Mouse (Mus musculus): ENCODE measurements at regions not wholly inside any gene's neighbourhood (a gene's known extent, or its start where the extent isn't known, plus 50 kb on each side); places are given as distances from the start of the nearest gene placed in this dataset.
A peak's percentile ranks its signal among the peaks of the same experiment; 100 is the strongest.

DNA sequence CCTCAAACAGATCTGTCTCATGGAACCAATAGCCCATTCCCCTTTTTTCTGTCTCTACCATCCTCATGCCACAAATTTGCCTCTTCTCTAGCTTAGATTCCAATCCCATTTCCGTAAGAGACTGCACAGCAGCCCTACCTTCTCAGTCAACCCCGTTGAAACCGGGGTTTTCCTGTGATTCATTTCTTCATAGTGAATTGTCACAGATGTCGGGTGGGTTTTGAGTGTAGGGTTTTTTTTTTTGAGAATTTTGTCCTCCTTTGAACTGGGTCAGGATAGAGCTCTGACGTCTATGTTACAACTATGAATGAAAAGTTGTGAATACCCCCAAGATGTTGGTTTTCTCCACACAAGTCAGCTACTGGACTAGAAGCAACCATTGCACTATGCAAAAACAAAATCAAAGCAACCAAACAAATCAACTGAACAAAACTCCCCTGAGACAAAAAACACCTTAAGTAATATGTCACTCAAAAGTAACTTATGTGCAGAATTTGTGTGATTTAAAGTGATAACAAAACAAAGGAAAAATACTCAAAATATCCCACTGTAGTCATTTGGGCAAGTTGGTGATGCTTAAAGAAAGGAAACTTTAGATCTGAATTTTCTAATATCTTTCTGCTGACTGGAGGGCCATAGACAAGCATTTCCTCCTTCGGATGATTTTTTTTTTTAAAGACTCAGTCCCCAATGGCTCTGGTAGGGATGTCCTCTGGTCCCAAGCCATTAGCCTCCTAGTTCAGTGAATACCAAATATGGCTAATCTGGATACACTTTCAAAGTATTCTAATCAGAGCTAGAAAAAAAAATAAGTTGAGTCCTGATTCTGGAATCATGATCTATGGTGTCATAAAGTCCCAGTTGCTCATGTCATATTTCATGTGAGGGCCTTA lies 120.7 kb upstream of the Tet2 start:
- ChIA-PET CTCF (interaction anchor here (1.2 to 1.6 kb wide), 2 partner anchors 13 to 27 kb away, joined by 3 read pairs; no protein-coding TSS in a partner anchor), POLR2A (no interaction called here)
- no peaks in the 10 kb centered on the region for H3K27me3 ChIP-seq
- TF ChIP-seq CTCF (IDR thresholded peaks at IDR 0.05), result no peak
- in situ Hi-C loops (cut with MboI; ENCODE audit: low pct_unique_long_range_greater_than_20kb), result no loop called here
- ATAC-seq (no peak), DNase-seq (ENCODE audit: low read depth, low spot score) (no peak)

GRCm38 (mm10) chr3:133672742-133673447 lies 128.0 kb upstream of the Tet2 start:
- no peaks in the 10 kb centered on the region for H3K27me3 ChIP-seq
- in situ Hi-C loops (cut with MboI; ENCODE audit: low pct_unique_long_range_greater_than_20kb), result no loop called here
- ChIA-PET POLR2A (interaction anchor here (0.6 kb wide), 1 partner anchor 291 kb away, joined by 3 read pairs; no protein-coding TSS in a partner anchor), CTCF (interaction anchor here (0.9 to 1.6 kb wide), 2 partner anchors 8 to 15 kb away, joined by 3 to 4 read pairs; no protein-coding TSS in a partner anchor)
- TF ChIP-seq CTCF (IDR thresholded peaks at IDR 0.05), result peak; percentile 24
- DNase-seq (ENCODE audit: low read depth, low spot score), result peak; percentile 48
- ATAC-seq, result peak; percentile 86

GRCm38 (mm10) chr3:133677892-133678291 lies 133.0 kb upstream of the Tet2 start:
- CTCF ChIA-PET, result no interaction called here
- DNase-seq (ENCODE audit: low read depth, low spot score), result no peak
- POLR2A ChIA-PET, result no interaction called here

DNA sequence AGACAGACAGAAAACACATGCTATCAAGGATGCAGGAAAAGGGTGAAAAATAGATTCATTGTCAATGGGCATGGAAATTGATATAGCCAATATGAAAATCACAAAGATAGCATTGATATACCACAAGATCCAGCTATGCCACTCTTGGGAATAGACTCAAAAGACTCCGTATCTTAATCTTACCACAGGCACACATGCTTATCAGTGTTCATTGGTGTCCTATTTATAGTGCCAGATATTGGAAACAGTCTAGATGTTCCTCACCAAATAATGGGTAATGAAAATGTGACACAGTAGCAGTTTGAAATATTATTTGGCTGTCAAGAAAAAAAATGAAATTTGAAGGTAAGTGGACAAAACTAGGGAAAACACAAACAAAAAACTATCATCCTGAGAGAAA lies 135.0 kb upstream of the Tet2 start:
- DNase-seq (ENCODE audit: low read depth, low spot score) (no peak), ATAC-seq (no peak)
- TF ChIP-seq CTCF (IDR thresholded peaks at IDR 0.05), result no peak
- POLR2A ChIA-PET, result no interaction called here
- CTCF ChIA-PET, result no interaction called here
- no peaks in the 10 kb centered on the region for H3K27me3 ChIP-seq
- in situ Hi-C loops (cut with MboI; ENCODE audit: low pct_unique_long_range_greater_than_20kb), result no loop called here

More at GRCm38 (mm10) chr3:133677892-133678291, 133.0 kb upstream of the Tet2 start:
- in situ Hi-C loops (cut with MboI; ENCODE audit: low pct_unique_long_range_greater_than_20kb), result no loop called here
- ATAC-seq, result no peak
- H3K27me3 ChIP-seq, result no peaks in the 10 kb centered on the region
- TF ChIP-seq CTCF (IDR thresholded peaks at IDR 0.05), result no peak

GRCm38 (mm10) chr3:133680343-133680742 lies 135.4 kb upstream of the Tet2 start:
- H3K27me3 ChIP-seq, result no peaks in the 10 kb centered on the region
- ATAC-seq (no peak), DNase-seq (ENCODE audit: low read depth, low spot score) (no peak)
- POLR2A ChIA-PET, result no interaction called here
- TF ChIP-seq CTCF (IDR thresholded peaks at IDR 0.05), result no peak
- in situ Hi-C loops (cut with MboI; ENCODE audit: low pct_unique_long_range_greater_than_20kb), result no loop called here
- CTCF ChIA-PET, result interaction anchor here (1.0 to 2.4 kb wide), 3 partner anchors 18 to 70 kb away, joined by 3 to 5 read pairs (median 3); no protein-coding TSS in a partner anchor

- no peak for TF ChIP-seq CTCF (IDR thresholded peaks at IDR 0.05)
- H3K27me3 ChIP-seq, result no peaks in the 10 kb centered on the region
- no peak for ATAC-seq
- ChIA-PET POLR2A (no interaction called here), CTCF (interaction anchor here (1.0 to 2.4 kb wide), 5 partner anchors 8 to 74 kb away, joined by 3 to 5 read pairs (median 4); no protein-coding TSS in a partner anchor)
- DNase-seq (ENCODE audit: low read depth, low spot score), result no peak
- in situ Hi-C loops (cut with MboI; ENCODE audit: low pct_unique_long_range_greater_than_20kb), result no loop called here
Measured at GRCm38 (mm10) chr3:133680805-133681204, 135.9 kb upstream of the Tet2 start.

DNA sequence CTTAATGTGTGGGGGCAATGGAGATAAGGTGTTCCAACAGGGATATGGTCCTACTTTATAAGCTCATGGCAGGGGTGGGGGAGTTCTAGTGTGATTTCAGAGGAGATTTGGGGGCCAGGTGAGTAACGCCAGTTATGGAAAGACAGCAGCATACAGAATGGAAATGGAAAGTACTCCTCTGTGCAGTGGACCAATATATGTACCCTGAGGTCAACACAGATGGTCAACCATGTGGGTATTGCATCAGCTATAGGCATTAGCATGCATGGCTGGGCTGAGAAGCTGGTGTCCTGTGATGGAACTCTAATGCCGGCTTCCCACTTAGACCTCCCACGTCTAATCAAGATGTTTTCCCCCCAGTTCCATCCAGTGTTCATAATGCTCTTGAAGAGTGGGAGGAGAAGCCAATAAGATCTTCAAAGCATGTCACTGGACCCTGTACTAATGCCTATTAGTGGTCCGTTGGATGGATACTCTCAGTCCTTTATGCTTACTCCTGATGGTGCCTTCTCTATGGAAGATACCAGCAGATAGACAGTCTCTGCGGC lies 139.3 kb upstream of the Tet2 start:
- POLR2A ChIA-PET, result no interaction called here

DNA sequence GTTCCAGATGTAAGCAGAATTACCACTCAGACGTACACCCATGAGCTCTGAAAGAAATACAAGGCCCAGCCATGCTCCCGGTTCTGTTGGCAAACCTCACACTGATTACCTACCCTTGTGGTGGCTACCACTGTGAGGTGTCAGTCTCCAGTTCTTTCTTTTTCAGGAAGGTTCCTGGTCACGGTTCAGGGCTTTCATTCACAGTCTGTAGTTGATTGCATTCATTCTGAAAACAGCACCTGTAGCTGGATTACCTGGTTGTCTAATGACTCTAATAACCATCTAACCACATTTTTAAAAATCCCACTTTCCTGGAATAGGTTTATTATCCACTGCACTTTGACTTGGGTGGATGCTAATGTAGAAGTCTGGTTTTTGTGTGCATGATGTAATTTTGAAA lies 139.8 kb upstream of the Tet2 start:
- ATAC-seq (no peak), DNase-seq (ENCODE audit: low read depth, low spot score) (no peak)
- no peak for TF ChIP-seq CTCF (IDR thresholded peaks at IDR 0.05)
- ChIA-PET POLR2A (interaction anchor here (0.6 kb wide), 1 partner anchor 277 kb away, joined by 3 read pairs; no protein-coding TSS in a partner anchor), CTCF (interaction anchor here (0.7 to 1.9 kb wide), 3 partner anchors 10 to 41 kb away, joined by 3 to 5 read pairs (median 3); no protein-coding TSS in a partner anchor)
- in situ Hi-C loops (cut with MboI; ENCODE audit: low pct_unique_long_range_greater_than_20kb), result no loop called here
- no peaks in the 10 kb centered on the region for H3K27me3 ChIP-seq

More for the DNA sequence above, 139.3 kb upstream of the Tet2 start:
- in situ Hi-C loops (cut with MboI; ENCODE audit: low pct_unique_long_range_greater_than_20kb), result no loop called here
- no peak for ATAC-seq
- DNase-seq (ENCODE audit: low read depth, low spot score), result no peak
- no peaks in the 10 kb centered on the region for H3K27me3 ChIP-seq
- no peak for TF ChIP-seq CTCF (IDR thresholded peaks at IDR 0.05)
- CTCF ChIA-PET, result interaction anchor here (0.7 to 1.9 kb wide), 2 partner anchors 10 kb away, joined by 3 to 5 read pairs; no protein-coding TSS in a partner anchor

DNA sequence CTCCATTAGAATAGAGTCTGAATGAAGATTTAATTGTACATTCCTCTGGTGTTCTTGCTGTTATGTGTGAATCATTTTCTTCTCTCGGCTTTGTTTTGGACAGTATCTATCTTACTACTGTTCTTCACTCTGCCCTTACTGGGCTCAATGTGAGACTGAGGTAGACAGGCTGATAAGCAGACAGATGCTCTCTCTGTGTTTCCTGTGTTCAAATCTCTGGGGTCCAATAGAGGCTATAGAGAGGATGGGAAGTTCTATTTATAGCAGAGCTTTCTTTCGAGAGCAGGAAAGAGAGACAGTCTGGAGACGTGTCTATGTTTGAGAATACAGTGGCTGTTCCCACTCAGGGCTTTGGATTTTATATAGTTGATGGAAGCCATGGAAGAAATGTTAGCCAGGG lies 140.5 kb upstream of the Tet2 start:
- in situ Hi-C loops (cut with MboI; ENCODE audit: low pct_unique_long_range_greater_than_20kb), result no loop called here
- no peak for DNase-seq (ENCODE audit: low read depth, low spot score)
- CTCF ChIA-PET, result interaction anchor here (1.0 to 1.9 kb wide), 3 partner anchors 9 to 40 kb away, joined by 3 to 5 read pairs (median 4); no protein-coding TSS in a partner anchor
- no peak for ATAC-seq
- no peaks in the 10 kb centered on the region for H3K27me3 ChIP-seq
- TF ChIP-seq CTCF (IDR thresholded peaks at IDR 0.05), result no peak
- POLR2A ChIA-PET, result interaction anchor here (0.6 kb wide), 1 partner anchor 277 kb away, joined by 3 read pairs; no protein-coding TSS in a partner anchor

GRCm38 (mm10) chr3:133694057-133694456 lies 149.1 kb upstream of the Tet2 start:
- CTCF ChIA-PET, result interaction anchor here (1.9 kb wide), 1 partner anchor 9 kb away, joined by 5 read pairs; no protein-coding TSS in a partner anchor
- no peak for ATAC-seq
- POLR2A ChIA-PET, result no interaction called here
- no peak for DNase-seq (ENCODE audit: low read depth, low spot score)
- no peak for TF ChIP-seq CTCF (IDR thresholded peaks at IDR 0.05)
- no peaks in the 10 kb centered on the region for H3K27me3 ChIP-seq
- in situ Hi-C loops (cut with MboI; ENCODE audit: low pct_unique_long_range_greater_than_20kb), result no loop called here
